In genomic region chr1:151040945-151041649, GRCm38 (mm10) we compare ENCODE assay signal across 10 mouse cellular contexts. TPM values are rescaled to one million over a fixed set of nuclear protein-coding genes. Genes with fewer than 3 reads are reported as not detected.
DNase-seq lines count a peak whose midpoint lies in the region; ATAC-seq and TF ChIP-seq lines count a peak whose summit lies in the region.
"Had no signal": no experiment of that assay in that cellular context is flagged by ENCODE, and none has a peak within 500 bp of the region (broad histone marks: within the 10 kb centered on the region; RNA-seq: fewer than 3 reads in every experiment).

No protein-coding gene starts in this region.

- TF ChIP-seq EP300 in lung, postnatal 0 days (IDR thresholded peaks at IDR 0.05) = peak; percentile 83

- H3K9me3 ChIP-seq in lung, postnatal 0 days (ENCODE audit: low read length) = no peaks in the 10 kb centered on the region
- H3K9me3 ChIP-seq: forebrain, embryonic 12.5 days; limb, embryonic 15.5 days had no signal

- ATAC-seq in lung, postnatal 0 days = peak; percentile 86

- H3K4me2 ChIP-seq in lung, postnatal 0 days (replicated peaks; ENCODE audit: low read depth, low read length) = peak overlapping the region; percentile 35
- H3K4me2 ChIP-seq: forebrain, embryonic 12.5 days; limb, embryonic 15.5 days had no signal

- no peak overlapping the region for H3K9ac ChIP-seq in lung, postnatal 0 days (replicated peaks; ENCODE audit: low read depth)
- H3K9ac ChIP-seq: forebrain, embryonic 12.5 days; limb, embryonic 15.5 days had no signal

- WGBS in lung, postnatal 0 days = 29% methylated on average over 18 of the region's 18 CpGs

- no peaks in the 10 kb centered on the region for H3K36me3 ChIP-seq in lung, postnatal 0 days (ENCODE audit: insufficient read depth, low read length)
- H3K36me3 ChIP-seq: forebrain, embryonic 12.5 days; limb, embryonic 15.5 days had no signal

- peaks cover 8% of the 10 kb centered on the region; the same call in 1 of the 2 replicates for H3K4me1 ChIP-seq in lung, postnatal 0 days (ENCODE audit: insufficient read depth, low read depth, low read length)
- H3K4me1 ChIP-seq: limb, embryonic 15.5 days had no signal

- peak; percentile 29 for DNase-seq in A20 (ENCODE audit: low read depth, low spot score)
- peak; percentile 8 for DNase-seq in MEL-GATA-1-ER (ENCODE audit: extremely low read depth, low read depth)
- peak; percentile 22 for DNase-seq in kidney, adult 18-20 months
- peak; percentile 76 for DNase-seq in lung, postnatal 0 days (ENCODE audit: low spot score)
- DNase-seq in right cerebral cortex, postnatal 25 days = no peak
- no peak for DNase-seq in left cerebral cortex, adult 18-20 months (ENCODE audit: low spot score in 2 of 2)
- no peak for DNase-seq in layer of hippocampus, adult 2 months (ENCODE audit: low spot score in 2 of 2)
- DNase-seq: thymus, adult 18-20 months had no signal

- TF ChIP-seq CTCF in lung, postnatal 0 days (IDR thresholded peaks at IDR 0.05) = no peak
- no peak for TF ChIP-seq CTCF in layer of hippocampus, adult 2 months (conservative IDR thresholded peaks at IDR 0.05)

- H3K4me3 ChIP-seq in lung, postnatal 0 days (ENCODE audit: low read depth, low read length) = no peak overlapping the region
- H3K4me3 ChIP-seq in layer of hippocampus, adult 2 months = no peak overlapping the region
- H3K4me3 ChIP-seq: forebrain, embryonic 12.5 days; limb, embryonic 15.5 days had no signal

- peak overlapping the region; percentile 59; the same call in 1 of the 2 replicates for H3K27ac ChIP-seq in lung, postnatal 0 days (ENCODE audit: low read length)
- H3K27ac ChIP-seq in layer of hippocampus, adult 2 months = no peak overlapping the region
- H3K27ac ChIP-seq: forebrain, embryonic 12.5 days; limb, embryonic 15.5 days had no signal

- no peaks in the 10 kb centered on the region for H3K27me3 ChIP-seq in lung, postnatal 0 days (replicated peaks; ENCODE audit: insufficient read depth, low read length)
- H3K27me3 ChIP-seq: forebrain, embryonic 12.5 days; limb, embryonic 15.5 days had no signal

RNA-seq across cellular contexts. Expression of gene Hmcn1, which starts 47.9 kb away (rescaled TPM):
- polyA plus RNA-seq in lung, postnatal 0 days (2015; fragmentation: Nextera tagmentation; extraction: Ambion mirVana) = 24.7 and 26.7 TPM in 2 replicates
- 1 to 10 TPM; 1.6 to 2.8 TPM for total RNA-seq in left cerebral cortex, adult 18-20 months (2021)
- 1 to 10 TPM; 1.6 to 2.0 TPM for total RNA-seq in layer of hippocampus, adult 2 months (2021)

Comparison
In these comparisons a context has a peak if more than half of its experiments do, and no peak if none do; other contexts are left out.
1. DNase-seq: peak in A20 (single experiment), MEL-GATA-1-ER (single experiment), kidney, adult 18-20 months (single experiment) and lung, postnatal 0 days (single experiment); none in right cerebral cortex, postnatal 25 days (single experiment), left cerebral cortex, adult 18-20 months (0 of 2) and layer of hippocampus, adult 2 months (0 of 2).